Mouse (Mus musculus) heart, adult 11 months (tissue): ENCODE results near the gene Fastkd1.

ENCODE experiments used
- DNase-seq: peaks from one replicate; pipeline ENCODE4 v3.0.0; 2022

Gene Fastkd1

GRCm38 (mm10) chr2:69712981-69713625 is at the start of gene Fastkd1:
Fastkd1 (minus strand) TSS chr2:69713516.
- DNase-seq, result peak; percentile 99

DNA sequence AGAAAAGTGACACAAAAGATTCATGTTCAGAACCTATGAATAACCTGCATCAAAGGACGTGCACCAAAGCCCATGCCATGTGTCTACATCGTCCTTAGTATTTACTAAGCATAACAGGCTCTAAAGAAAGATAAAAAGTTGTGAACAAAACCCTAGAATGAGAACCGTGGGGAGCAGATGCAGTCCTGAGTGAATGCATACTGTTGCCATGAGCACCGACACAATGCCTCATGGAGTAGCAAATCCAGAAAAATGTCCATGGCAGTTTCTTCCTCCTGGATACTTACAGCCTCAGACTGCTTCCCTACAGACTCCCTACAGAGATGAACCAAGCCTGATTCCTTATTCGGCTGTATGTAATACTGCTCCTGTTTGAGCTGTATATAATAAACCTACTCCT is 47.7 kb upstream of the Fastkd1 start:
- DNase-seq, result no peak

GRCm38 (mm10) chr2:69745091-69745490 is 31.8 kb upstream of the Fastkd1 start:
- no peak for DNase-seq

DNA sequence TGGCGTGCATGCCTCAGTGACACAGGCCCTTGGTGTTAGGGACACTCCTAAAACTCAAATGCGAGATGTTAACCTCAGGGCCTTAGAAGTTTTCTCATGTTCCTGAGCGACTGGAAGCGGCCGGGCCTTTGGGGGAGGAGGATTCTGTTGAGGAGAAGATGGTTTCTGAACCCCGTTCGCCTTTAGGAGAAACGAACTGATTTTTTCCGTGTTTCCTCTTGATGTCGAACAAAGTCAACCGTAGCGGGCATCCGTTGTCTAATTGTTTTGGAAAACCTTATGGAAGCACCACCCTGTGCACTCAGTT is 10.2 kb upstream of the Fastkd1 start:
- DNase-seq, result no peak

- peak; percentile 99 for DNase-seq
These were observed 9.6 kb upstream of the Fastkd1 start for GRCm38 (mm10) chr2:69722650-69723518.

DNA sequence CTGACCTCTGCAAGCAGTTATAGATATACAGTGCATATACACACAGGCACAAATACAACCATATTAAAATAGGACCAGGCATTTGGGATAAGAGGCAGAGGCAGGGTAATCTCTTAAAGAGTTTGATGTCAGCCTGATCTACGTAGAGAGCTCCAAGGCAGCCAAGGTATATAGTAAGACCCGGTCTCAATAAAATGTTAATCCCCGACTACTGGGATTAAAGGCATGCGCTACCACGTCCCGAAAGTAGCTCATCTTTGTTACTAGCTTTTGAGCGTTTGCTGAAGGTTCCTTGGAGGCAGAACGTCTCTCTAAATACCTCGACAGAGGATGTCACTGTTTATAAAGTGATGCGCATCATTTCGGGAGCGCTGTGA is 8.9 kb upstream of the Fastkd1 start, which contains the start of gene Ppig:
Gene Ppig, plus strand, starts transcription at position 273 of the 377 bp plus-strand sequence.
- DNase-seq, result no peak

- DNase-seq, result no peak
These were observed 5.8 kb upstream of the Fastkd1 start for GRCm38 (mm10) chr2:69719121-69719520.

DNA sequence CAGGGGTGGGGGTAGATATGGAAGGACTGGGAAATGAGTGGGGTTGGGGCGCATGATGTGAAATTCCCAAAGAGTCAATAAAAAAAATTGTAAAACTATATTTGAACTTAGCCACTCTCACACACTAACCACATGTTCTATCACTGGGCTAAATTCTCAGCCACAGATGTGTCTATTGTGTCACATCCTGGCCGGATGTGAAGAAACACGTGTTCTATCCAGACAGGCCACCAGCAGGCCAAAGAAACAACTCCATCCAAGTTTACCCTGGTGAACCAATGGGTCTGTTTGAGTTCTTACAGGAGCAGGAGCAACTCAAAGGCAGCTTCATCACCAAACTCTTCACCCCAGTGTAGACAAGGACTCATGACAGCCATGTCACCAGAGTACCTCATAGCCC is 3.2 kb upstream of the Fastkd1 start:
- no peak for DNase-seq

DNA sequence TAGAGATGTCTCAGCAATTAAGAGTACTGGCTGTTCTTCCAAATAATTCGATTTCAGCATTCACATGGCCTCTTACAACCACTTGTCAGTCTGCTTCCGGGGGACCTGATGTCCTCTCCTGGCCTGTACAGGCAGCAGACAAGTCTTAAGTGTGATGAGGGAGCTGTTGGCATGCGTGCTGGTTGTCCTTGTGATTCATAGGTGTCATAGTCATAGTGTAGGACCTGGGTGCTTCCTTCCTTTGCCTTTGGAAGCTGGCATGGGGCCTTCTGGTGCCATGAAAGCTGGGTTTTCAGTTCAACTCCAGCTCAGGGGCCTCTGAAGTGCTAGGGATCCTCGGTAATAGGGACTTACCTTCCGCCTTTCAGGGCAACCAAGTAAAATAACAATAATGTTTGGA is 810 bp upstream of the Fastkd1 start:
- DNase-seq, result no peak

GRCm38 (mm10) chr2:69713626-69714014 is 304 bp upstream of the Fastkd1 start:
- DNase-seq, result no peak

GRCm38 (mm10) chr2:69712171-69712570 is 1.1 kb downstream of the Fastkd1 start:
- no peak for DNase-seq

DNA sequence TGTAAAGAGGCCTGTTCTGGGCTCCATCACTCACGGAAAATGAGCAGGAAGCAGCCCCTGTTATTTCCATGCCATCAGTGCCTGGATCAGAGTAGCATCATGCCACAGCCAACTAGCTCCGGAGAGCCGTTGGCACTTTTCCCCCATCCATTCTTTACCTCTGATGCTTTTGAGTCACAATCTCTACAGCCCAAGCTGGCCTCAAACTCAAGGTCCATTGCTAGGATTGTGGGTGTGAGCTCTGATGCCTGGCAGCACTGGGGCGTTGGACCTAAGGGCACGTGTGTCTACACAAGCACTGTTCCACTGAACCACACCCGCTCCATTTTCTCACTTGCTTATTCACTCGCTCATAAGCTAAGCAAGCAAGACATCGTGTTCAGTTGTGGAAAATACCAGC is 12.9 kb downstream of the Fastkd1 start:
- peak; percentile 81 for DNase-seq

GRCm38 (mm10) chr2:69693501-69693900 is 19.8 kb downstream of the Fastkd1 start:
- DNase-seq, result peak; percentile 86

DNA sequence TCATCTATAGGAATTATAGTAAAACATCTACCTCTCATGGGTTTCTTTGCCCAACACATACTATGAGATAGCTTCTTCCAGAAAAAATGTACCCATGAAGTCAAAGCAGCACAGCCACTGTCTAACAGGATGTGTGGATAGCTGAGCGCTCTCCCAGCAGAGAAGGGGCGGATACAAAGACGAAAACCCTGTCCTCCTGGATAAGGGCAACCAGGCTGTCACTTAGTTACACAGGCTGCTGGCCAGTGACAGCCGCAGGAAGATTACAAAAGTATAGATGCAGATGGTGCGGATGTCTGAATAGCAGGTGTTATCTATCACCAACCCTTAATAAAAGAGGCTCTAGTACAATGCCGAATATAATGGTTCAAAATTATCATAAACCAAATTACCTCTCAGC is 22.5 kb downstream of the Fastkd1 start:
- peak; percentile 71 for DNase-seq

GRCm38 (mm10) chr2:69690214-69690613 is 23.1 kb downstream of the Fastkd1 start:
- no peak for DNase-seq

GRCm38 (mm10) chr2:69684488-69684887 is 28.8 kb downstream of the Fastkd1 start:
- DNase-seq, result no peak

DNA sequence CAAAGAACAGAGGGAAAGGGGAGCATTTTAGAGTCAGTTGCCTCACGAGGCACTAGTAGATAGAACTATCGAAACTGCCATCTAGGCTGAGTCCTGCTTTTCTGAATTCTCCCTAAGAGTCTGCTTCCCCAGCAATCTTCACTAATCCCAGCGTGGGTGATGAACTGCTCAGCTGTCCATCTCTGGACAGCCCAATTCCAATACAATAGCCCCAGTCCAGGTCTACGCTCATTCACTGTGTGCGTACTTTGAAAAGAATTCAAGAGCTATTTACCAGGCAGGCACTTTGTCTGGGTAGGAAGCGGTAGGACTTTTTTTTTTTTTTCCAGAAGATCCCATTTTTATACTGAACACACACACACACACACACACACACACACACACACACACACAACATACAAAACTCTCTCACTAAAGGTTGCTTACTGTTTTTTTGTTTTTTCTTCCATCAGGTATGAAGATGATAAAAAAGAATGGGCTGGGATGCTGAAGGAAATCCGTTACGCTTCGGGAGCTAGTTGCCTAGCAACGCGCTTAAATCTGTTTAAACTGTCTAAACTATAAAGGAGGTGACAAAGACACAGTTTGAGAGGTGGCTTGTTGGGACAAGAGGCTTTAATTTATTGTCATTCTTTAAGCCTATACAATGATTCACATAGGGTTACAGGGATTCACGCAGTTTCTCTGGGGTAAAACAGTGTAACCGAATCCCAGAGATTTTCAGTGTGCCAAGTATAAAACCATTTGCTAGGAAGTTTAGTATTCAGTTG is 30.1 kb downstream of the Fastkd1 start:
- DNase-seq, result peak; percentile 54

GRCm38 (mm10) chr2:69681931-69682330 is 31.4 kb downstream of the Fastkd1 start:
- DNase-seq, result no peak

DNA sequence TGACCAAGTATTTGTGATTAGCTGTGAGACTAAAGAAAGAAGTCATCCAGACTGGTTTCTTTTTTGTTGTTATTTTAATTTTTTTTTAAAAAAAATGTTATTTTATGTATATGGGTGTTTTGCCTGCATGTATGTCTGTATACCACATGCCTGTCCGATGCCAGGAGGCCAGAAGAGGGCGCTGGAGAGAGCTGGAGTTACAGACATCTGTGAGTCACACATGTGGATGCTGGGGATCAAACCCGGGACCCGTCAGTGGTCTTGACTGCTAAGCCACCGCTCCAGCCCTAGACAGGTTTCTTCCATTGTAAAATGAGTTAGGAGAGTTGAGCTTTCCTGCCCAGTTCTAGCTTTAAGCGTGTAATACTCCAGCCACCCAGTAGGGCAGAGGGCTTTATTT is 33.3 kb downstream of the Fastkd1 start:
- DNase-seq, result peak; percentile 79

GRCm38 (mm10) chr2:69677215-69677614 is 36.1 kb downstream of the Fastkd1 start:
- DNase-seq, result peak; percentile 60

GRCm38 (mm10) chr2:69676713-69677112 is 36.6 kb downstream of the Fastkd1 start:
- DNase-seq, result peak; percentile 25

DNA sequence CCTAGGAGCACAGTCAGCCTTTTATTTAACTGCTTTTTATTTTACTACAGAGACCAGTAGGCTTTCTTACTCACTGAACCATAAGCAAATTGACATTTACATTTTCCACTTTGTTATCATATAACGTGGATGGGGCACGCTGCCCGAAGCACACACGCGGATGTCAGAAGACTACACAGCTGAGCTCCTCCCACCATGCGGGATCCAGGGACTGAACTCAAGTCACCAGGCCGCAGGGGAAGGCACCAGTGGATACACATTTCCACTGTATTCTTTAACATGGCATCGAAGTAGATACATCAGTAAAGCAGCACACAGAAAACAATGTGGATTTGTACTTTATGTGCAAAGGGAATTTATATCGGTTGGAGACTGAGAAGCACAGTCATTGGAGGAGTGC is 38.0 kb downstream of the Fastkd1 start:
- DNase-seq, result peak; percentile 58

- no peak for DNase-seq
These were observed 39.6 kb downstream of the Fastkd1 start for GRCm38 (mm10) chr2:69673723-69674122.

DNA sequence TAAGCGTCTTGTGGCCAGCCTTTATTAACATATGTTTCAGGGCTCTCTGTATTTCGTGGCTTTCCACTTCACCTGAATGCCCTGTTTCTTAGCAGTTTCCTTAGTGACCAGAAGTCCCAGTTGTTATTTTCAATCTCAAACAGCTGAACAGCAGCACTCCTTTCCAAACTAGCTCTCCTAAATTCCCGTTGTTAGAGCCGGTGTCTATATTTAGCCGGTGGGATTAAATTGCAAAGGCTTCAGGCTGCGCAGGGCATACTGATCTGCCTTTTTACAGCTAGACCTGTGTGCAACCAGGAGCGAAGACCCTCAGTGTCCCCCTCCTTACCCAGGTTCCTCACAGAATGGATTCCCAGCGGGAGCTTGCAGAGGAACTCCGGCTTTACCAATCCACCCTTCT is 43.5 kb downstream of the Fastkd1 start, which contains the start of gene Klhl41:
Gene Klhl41, plus strand, starts transcription at position 268 of the 400 bp plus-strand sequence.
- peak; percentile 66 for DNase-seq
